Mouse (Mus musculus) embryonic facial prominence, embryonic 12.5 days (tissue): ENCODE measurements at regions not wholly inside any gene's neighbourhood (a gene's known extent, or its start where the extent isn't known, plus 50 kb on each side); places are given as distances from the start of the nearest gene placed in this dataset.

ENCODE experiments used
- ATAC-seq: fragments of 200-750 bp; cut with Nextera tagmentation; 2 replicates; pipeline ENCODE4 v1.8.0; 2017; ENCODE audit not compliant: insufficient number of reproducible peaks, insufficient read depth, low FRiP score, low TSS enrichment
- H3K27ac ChIP-seq: fragments of 300-500 bp; sonication (generic); 2 replicates; pipeline ENCODE4 v1.5.1; 2016; ENCODE audit warnings: mild to moderate bottlenecking
- H3K27me3 ChIP-seq: fragments of 300-500 bp; sonication (generic); 2 replicates; pipeline ENCODE4 v1.6.1; 2016; ENCODE audit warnings: mild to moderate bottlenecking, moderate library complexity
- H3K36me3 ChIP-seq: fragments of 300-500 bp; sonication (generic); 2 replicates; pipeline ENCODE4 v1.6.1; 2016; ENCODE audit warnings: mild to moderate bottlenecking
- H3K4me1 ChIP-seq: fragments of 300-500 bp; sonication (generic); 2 replicates; pipeline ENCODE4 v1.6.1; 2016
- H3K4me2 ChIP-seq: fragments of 300-500 bp; sonication (generic); replicated peaks from 2 replicates; pipeline ENCODE4 v1.6.1; 2016; ENCODE audit warnings: mild to moderate bottlenecking, moderate library complexity
- H3K4me3 ChIP-seq: fragments of 300-500 bp; sonication (generic); 2 replicates; pipeline ENCODE4 v1.5.1; 2016; ENCODE audit warnings: mild to moderate bottlenecking
- H3K9ac ChIP-seq: fragments of 300-500 bp; sonication (generic); 2 replicates; pipeline ENCODE4 v1.6.1; 2016; ENCODE audit warnings: mild to moderate bottlenecking, moderate library complexity
- H3K9me3 ChIP-seq: fragments of 300-500 bp; sonication (generic); 2 replicates; pipeline ENCODE4 v1.6.1; 2016; ENCODE audit warnings: mild to moderate bottlenecking, moderate library complexity
- WGBS: fragments of 180-500 bp; shearing (Covaris S2); methylation state at CpG from one replicate; pipeline ENCODE4 v1.1.7; 2016; 5-methylcytosine and 5-hydroxymethylcytosine counted together

DNA sequence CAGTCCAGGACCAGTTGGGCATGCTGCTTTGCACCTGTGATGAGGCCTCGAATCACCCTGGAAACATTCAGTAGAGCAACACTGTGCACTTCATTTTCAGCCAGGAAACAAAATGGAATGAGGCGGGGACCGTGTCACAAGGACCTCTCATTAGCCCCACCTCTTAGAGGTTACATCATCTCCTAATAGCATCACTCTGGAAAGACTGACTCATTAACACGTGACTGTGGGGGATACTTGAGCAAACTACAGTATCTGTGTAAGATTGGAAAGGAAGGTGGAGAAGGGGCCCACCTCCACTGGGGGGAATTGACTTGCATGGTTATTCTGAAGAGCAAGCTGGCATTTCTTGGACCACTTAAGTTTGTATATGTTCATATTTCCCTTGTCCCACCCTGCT is 275.3 kb downstream of the Plpp3 start:
- WGBS = 91% methylated on average over 4 of the region's 4 CpGs
- H3K9me3 ChIP-seq = no peaks in the 10 kb centered on the region
- H3K9ac ChIP-seq = no peak overlapping the region
- H3K4me3 ChIP-seq = no peak overlapping the region
- no peaks in the 10 kb centered on the region for H3K27me3 ChIP-seq
- peaks cover 6% of the 10 kb centered on the region; the same call in 1 of the 2 replicates for H3K4me1 ChIP-seq
- H3K36me3 ChIP-seq = no peaks in the 10 kb centered on the region
- ATAC-seq = no peak
- no peak overlapping the region for H3K27ac ChIP-seq
- no peak overlapping the region for H3K4me2 ChIP-seq

- WGBS = 85% methylated on average over 5 of the region's 5 CpGs
Observed at GRCm38 (mm10) chr4:105437141-105437540, 280.0 kb downstream of the Plpp3 start.

DNA sequence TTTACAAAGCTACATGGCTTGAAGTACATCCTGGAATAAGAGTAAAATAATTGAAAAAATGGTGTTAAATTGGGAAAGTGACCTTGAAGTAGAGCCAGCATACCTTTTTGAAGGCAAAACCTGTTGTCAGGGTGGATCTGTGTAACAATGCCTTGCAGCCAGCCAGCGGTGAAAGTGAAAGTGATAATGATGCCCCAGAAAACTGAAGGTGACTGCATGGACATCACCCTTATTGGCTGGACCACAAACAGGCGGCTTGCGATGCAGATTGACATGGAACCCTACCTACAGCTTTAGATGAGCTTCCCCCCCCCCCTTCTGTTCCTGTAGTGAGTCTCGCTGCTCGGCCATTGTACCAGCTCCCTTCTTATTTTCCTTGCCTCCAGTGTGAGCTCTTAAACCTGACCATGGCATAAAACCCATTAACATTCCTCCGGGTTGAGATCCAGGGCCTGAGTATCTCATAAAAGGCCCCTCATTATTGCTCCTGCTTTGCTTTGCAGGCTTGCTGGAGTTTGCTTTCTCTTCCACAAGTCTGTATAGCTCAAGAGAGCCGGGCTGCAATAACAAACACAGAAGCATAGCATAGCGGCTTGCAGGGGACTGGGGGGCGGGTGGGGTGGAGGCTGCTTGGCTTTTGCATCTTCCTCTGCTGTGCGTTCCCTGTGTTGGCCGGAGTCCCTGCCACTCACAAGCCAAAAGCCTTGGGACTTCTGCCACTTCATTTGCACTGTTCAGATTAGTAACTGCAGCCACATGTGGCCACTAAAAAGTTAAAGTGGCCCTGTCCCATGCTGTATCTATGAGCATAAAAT is 292.1 kb downstream of the Plpp3 start:
- H3K9ac ChIP-seq = no peak overlapping the region
- H3K4me1 ChIP-seq = no peaks in the 10 kb centered on the region
- no peak for ATAC-seq
- no peak overlapping the region for H3K27ac ChIP-seq
- no peaks in the 10 kb centered on the region for H3K36me3 ChIP-seq
- 66% methylated on average over 11 of the region's 11 CpGs for WGBS
- no peak overlapping the region for H3K4me2 ChIP-seq
- no peaks in the 10 kb centered on the region for H3K27me3 ChIP-seq
- no peak overlapping the region for H3K4me3 ChIP-seq
- no peaks in the 10 kb centered on the region for H3K9me3 ChIP-seq

More at GRCm38 (mm10) chr4:105437141-105437540, 280.0 kb downstream of the Plpp3 start:
- H3K36me3 ChIP-seq = no peaks in the 10 kb centered on the region
- no peaks in the 10 kb centered on the region for H3K9me3 ChIP-seq
- no peaks in the 10 kb centered on the region for H3K27me3 ChIP-seq
- no peak for ATAC-seq
- no peaks in the 10 kb centered on the region for H3K4me1 ChIP-seq
- H3K27ac ChIP-seq = no peak overlapping the region
- H3K9ac ChIP-seq = no peak overlapping the region
- no peak overlapping the region for H3K4me2 ChIP-seq
- no peak overlapping the region for H3K4me3 ChIP-seq

DNA sequence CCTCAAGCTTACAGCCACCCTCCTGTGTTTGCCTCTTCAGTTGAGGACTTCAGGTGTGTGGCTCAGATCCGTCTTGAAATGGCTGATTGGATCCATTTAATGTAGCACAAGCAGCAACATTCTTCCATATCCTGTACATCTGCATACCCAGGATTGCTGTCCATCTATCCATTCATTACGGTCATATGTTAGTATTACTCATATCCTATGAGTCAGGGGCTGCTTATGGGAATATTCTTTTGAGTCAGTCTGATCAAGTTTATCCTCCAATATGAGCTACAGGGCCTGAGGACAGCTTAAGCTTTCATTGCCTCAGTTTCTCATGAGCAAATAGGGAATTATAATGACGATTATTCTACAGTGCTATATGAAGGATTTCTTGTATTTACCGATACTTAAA is 293.7 kb downstream of the Plpp3 start:
- no peak overlapping the region for H3K9ac ChIP-seq
- ATAC-seq = no peak
- H3K4me1 ChIP-seq = no peaks in the 10 kb centered on the region

DNA sequence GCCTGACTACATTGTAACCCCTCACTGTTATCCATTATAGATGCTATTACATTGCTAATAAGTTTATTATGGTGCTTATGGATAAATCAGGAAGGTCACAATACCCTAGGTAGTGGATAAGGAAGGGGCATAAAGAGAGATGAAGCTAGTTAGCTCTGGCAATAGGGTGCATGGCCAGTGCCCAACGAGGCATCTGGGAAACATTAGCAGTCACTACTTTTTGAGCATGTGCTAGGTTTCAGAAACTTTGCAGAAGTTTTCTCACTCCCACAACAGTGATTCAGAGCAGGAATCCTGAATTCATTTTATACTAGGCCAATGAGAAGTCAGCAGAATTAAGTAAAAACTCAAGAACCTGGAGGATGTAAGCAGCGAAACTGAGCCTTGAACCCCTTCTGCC is 294.7 kb downstream of the Plpp3 start:
- Histone ChIP-seq H3K9me3 (no peaks in the 10 kb centered on the region), H3K4me1 (no peaks in the 10 kb centered on the region), H3K4me3 (no peak overlapping the region), H3K27ac (no peak overlapping the region), H3K4me2 (no peak overlapping the region), H3K9ac (no peak overlapping the region), H3K36me3 (no peaks in the 10 kb centered on the region), H3K27me3 (no peaks in the 10 kb centered on the region)
- WGBS = 77% methylated on average over 2 of the region's 2 CpGs
- no peak for ATAC-seq

More for the DNA sequence above, 293.7 kb downstream of the Plpp3 start:
- H3K27me3 ChIP-seq = no peaks in the 10 kb centered on the region
- no peak overlapping the region for H3K4me2 ChIP-seq
- H3K4me3 ChIP-seq = no peak overlapping the region
- H3K9me3 ChIP-seq = no peaks in the 10 kb centered on the region
- 95% methylated on average over 4 of the region's 4 CpGs for WGBS
- no peaks in the 10 kb centered on the region for H3K36me3 ChIP-seq
- H3K27ac ChIP-seq = no peak overlapping the region

GRCm38 (mm10) chr4:105456955-105457621 is 299.9 kb downstream of the Plpp3 start:
- Histone ChIP-seq H3K9me3 (no peaks in the 10 kb centered on the region), H3K36me3 (no peaks in the 10 kb centered on the region), H3K4me1 (0 out of 2 replicates have a peak, but pooled peaks cover 3% of the 10 kb centered on the region), H3K4me3 (no peak overlapping the region), H3K4me2 (no peak overlapping the region), H3K27ac (no peak overlapping the region), H3K9ac (no peak overlapping the region), H3K27me3 (no peaks in the 10 kb centered on the region)
- no peak for ATAC-seq
- WGBS = 77% methylated on average over 11 of the region's 11 CpGs

DNA sequence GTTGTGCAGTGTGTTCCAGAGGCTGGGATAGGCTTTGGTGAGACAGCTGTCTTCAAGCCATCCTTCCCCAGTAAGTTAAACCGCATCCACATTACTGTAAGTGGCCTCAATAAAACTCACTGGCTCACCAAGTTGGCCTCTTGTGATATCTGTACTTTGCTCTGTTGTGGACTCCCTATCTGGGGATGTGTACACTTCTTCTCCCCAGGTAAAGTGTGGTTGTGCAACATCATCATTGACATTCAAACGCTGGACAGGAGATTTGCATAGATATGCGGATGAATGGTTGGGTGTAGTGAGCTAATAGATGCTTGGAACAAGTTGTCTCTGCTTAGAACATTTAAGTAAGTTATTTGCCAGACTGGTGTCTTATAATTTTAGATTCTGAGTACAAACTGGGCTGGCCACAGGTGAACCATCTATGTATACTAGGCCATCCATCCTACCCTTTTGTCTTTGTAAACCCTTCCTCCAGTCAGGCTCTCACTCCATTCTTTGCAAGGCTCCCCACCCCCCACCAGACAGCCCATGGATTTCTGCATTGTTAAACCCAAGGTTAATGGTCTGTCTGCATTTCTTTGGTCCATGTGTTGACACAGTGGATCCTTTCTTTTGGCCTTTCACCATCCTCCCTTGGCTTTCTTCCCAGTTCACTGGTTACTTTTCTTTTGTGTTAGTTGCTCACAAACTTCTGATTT is 303.0 kb downstream of the Plpp3 start:
- no peak for ATAC-seq

DNA sequence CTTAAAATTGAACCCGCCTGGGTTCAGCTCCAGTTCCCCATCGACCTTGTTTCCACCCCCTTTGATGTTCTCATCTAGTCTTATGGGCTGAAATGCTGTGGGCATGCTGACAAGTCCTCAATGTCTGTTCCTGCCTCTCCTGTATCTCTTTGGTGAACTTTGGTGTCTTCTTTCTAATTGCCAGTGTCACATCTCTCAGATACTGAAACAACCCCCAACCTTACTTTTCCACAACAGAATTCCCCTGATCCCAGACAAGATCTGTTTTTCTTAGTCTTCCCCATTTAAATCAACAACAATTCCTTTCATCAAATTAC is 303.5 kb downstream of the Plpp3 start:
- H3K4me1 ChIP-seq = 0 out of 2 replicates have a peak, but pooled peaks cover 3% of the 10 kb centered on the region
- H3K4me3 ChIP-seq = no peak overlapping the region
- no peak overlapping the region for H3K9ac ChIP-seq
- H3K36me3 ChIP-seq = no peaks in the 10 kb centered on the region
- H3K9me3 ChIP-seq = no peaks in the 10 kb centered on the region
- no peak overlapping the region for H3K4me2 ChIP-seq
- H3K27me3 ChIP-seq = no peaks in the 10 kb centered on the region
- no peak for ATAC-seq
- WGBS = 53% methylated on average over 2 of the region's 2 CpGs
- H3K27ac ChIP-seq = no peak overlapping the region

More for the DNA sequence above, 303.0 kb downstream of the Plpp3 start:
- H3K27ac ChIP-seq = no peak overlapping the region
- H3K27me3 ChIP-seq = no peaks in the 10 kb centered on the region
- no peaks in the 10 kb centered on the region for H3K9me3 ChIP-seq
- H3K36me3 ChIP-seq = no peaks in the 10 kb centered on the region
- H3K4me1 ChIP-seq = 0 out of 2 replicates have a peak, but pooled peaks cover 3% of the 10 kb centered on the region
- no peak overlapping the region for H3K4me3 ChIP-seq
- 88% methylated on average over 3 of the region's 3 CpGs for WGBS
- no peak overlapping the region for H3K4me2 ChIP-seq
- no peak overlapping the region for H3K9ac ChIP-seq

DNA sequence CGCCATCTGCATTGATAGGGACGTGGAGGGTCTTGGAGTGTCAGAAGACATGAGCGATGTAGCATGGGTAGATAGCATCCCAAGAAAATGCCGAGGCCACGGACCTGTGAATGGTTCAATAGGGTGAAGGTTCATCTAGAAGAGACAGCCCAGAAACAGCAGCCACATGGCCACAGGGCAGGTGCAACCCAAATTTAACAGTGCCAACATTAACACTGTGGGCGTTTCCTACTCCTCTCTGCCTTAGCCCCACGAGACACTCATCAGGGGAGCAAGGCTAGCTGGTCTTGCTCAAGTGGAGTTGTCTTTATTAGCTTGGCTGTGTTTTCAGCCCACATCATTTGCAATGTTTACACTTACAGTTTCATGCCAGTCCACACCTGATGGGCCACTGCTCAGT is 310.7 kb downstream of the Plpp3 start:
- no peak overlapping the region for H3K9ac ChIP-seq
- 89% methylated on average over 7 of the region's 7 CpGs for WGBS
- no peak for ATAC-seq

GRCm38 (mm10) chr4:105469300-105469821 is 312.2 kb downstream of the Plpp3 start:
- 63% methylated on average over 6 of the region's 6 CpGs for WGBS
- Histone ChIP-seq H3K27ac (no peak overlapping the region), H3K27me3 (0 out of 2 replicates have a peak, but pooled peaks cover 3% of the 10 kb centered on the region), H3K9me3 (no peaks in the 10 kb centered on the region), H3K4me2 (no peak overlapping the region), H3K36me3 (no peaks in the 10 kb centered on the region), H3K4me3 (no peak overlapping the region), H3K9ac (no peak overlapping the region), H3K4me1 (no peaks in the 10 kb centered on the region)
- no peak for ATAC-seq

More for the DNA sequence above, 310.7 kb downstream of the Plpp3 start:
- H3K4me2 ChIP-seq = no peak overlapping the region
- no peaks in the 10 kb centered on the region for H3K36me3 ChIP-seq
- no peaks in the 10 kb centered on the region for H3K4me1 ChIP-seq
- no peak overlapping the region for H3K27ac ChIP-seq
- no peaks in the 10 kb centered on the region for H3K9me3 ChIP-seq
- no peak overlapping the region for H3K4me3 ChIP-seq
- H3K27me3 ChIP-seq = 0 out of 2 replicates have a peak, but pooled peaks cover 3% of the 10 kb centered on the region

DNA sequence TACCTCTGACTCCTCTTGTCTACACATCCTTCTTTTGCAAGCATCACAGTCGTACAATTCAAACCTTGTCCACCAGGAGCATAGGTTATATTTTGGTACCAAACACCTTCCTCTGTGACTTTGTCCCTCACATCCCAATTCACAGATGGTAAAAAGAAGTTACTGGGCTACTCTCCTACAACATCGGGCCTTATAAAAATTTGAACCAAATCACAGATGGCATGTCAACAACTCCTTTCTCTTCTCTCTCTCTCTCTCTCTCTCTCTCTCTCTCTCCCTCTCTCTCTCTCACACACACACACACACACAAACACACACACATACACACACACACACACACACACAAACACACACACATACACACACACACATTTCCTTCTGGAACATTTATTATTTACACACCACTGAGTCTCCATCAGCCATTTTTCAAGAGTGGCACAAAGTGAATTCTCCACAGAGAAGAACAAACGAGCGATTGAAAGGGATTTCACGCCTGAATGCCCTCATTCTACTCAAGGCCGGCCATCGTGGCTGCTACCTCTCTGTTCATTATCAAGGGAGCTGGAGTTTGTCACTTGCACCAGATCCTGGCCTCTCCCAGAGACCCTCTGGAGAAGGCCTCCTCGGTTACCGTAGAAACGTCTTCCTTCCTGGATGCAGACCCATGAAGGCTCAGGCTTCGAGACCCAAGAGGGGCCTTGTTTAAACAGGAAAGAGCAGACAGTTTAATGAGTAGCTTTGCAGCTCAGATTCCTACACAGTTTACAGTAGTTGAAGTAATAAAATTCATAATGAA is 314.7 kb upstream of the Gm12728 start:
- peak; percentile 52; the same call in 1 of the 2 replicates for ATAC-seq
- Histone ChIP-seq H3K4me3 (no peak overlapping the region), H3K9ac (no peak overlapping the region), H3K9me3 (no peaks in the 10 kb centered on the region), H3K27ac (no peak overlapping the region), H3K27me3 (no peaks in the 10 kb centered on the region), H3K4me1 (0 out of 2 replicates have a peak, but pooled peaks cover 5% of the 10 kb centered on the region), H3K36me3 (no peaks in the 10 kb centered on the region), H3K4me2 (no peak overlapping the region)
- 32% methylated on average over 11 of the region's 11 CpGs for WGBS
